Mouse (Mus musculus): ENCODE results near the gene Slc35e3. TPM values are rescaled to one million over a fixed set of nuclear protein-coding genes. Genes with fewer than 3 reads are reported as not detected.

Slc35e3 gene
- polyA plus RNA-seq, 1 experiment from 2014 or later = 7.1 TPM

Other genes starting within 250 kb of the Slc35e3 start
- 2.4 and 6.6 TPM in 2 replicates for gene Cpm, start 116.9 kb downstream of the Slc35e3 start, polyA plus RNA-seq (2015; fragmentation: Nextera tagmentation; extraction: Ambion mirVana)
- 39.0 and 46.7 TPM in 2 replicates for gene Mdm2, start 35.6 kb downstream of the Slc35e3 start, polyA plus RNA-seq (2015; fragmentation: Nextera tagmentation; extraction: Ambion mirVana)
- 35.6 and 38.9 TPM in 2 replicates for gene Nup107, start 46.3 kb upstream of the Slc35e3 start, polyA plus RNA-seq (2015; fragmentation: Nextera tagmentation; extraction: Ambion mirVana)
- gene Rap1b, start 99.7 kb upstream of the Slc35e3 start, polyA plus RNA-seq (2015; fragmentation: Nextera tagmentation; extraction: Ambion mirVana) = 112 and 128 TPM in 2 replicates